Mouse (Mus musculus) limb, embryonic 13.5 days (tissue): ENCODE measurements at regions not wholly inside any gene's neighbourhood (a gene's known extent, or its start where the extent isn't known, plus 50 kb on each side); places are given as distances from the start of the nearest gene placed in this dataset.
A peak's percentile ranks its signal among the peaks of the same experiment; 100 is the strongest.

Source experiments
- ATAC-seq: fragments of 200-750 bp; cut with Nextera tagmentation; 2 replicates; pipeline ENCODE4 v1.8.0; 2017; ENCODE audit warnings: low read depth, moderate number of reproducible peaks, moderate TSS enrichment; ENCODE audit not compliant: low FRiP score
- H3K27ac ChIP-seq: fragments of 300-500 bp; sonication (generic); 2 replicates; pipeline ENCODE4 v1.5.1; 2015; ENCODE audit warnings: inconsistent platforms, mild to moderate bottlenecking, moderate library complexity
- H3K27me3 ChIP-seq: fragments of 300-500 bp; sonication (generic); 2 replicates; pipeline ENCODE4 v1.6.1; 2015; ENCODE audit warnings: mild to moderate bottlenecking, inconsistent platforms
- H3K36me3 ChIP-seq: fragments of 300-500 bp; sonication (generic); 2 replicates; pipeline ENCODE4 v1.6.1; 2015; ENCODE audit warnings: inconsistent platforms, mild to moderate bottlenecking, moderate library complexity
- H3K4me1 ChIP-seq: fragments of 300-500 bp; sonication (generic); 2 replicates; pipeline ENCODE4 v1.6.1; 2015; ENCODE audit warnings: inconsistent platforms
- H3K4me2 ChIP-seq: fragments of 300-500 bp; sonication (generic); replicated peaks from 2 replicates; pipeline ENCODE4 v1.6.1; 2015; ENCODE audit warnings: inconsistent platforms, mild to moderate bottlenecking, moderate library complexity
- H3K4me3 ChIP-seq: fragments of 300-500 bp; sonication (generic); 2 replicates; pipeline ENCODE4 v1.5.1; 2015; ENCODE audit warnings: moderate library complexity, mild to moderate bottlenecking, inconsistent platforms
- H3K9ac ChIP-seq: fragments of 300-500 bp; sonication (generic); 2 replicates; pipeline ENCODE4 v1.6.1; 2015; ENCODE audit warnings: mild to moderate bottlenecking, inconsistent platforms
- H3K9me3 ChIP-seq: fragments of 300-500 bp; sonication (generic); 2 replicates; pipeline ENCODE4 v1.6.1; 2016; ENCODE audit warnings: inconsistent platforms
- WGBS: fragments of 180-500 bp; shearing (Covaris S2); methylation state at CpG from one replicate; pipeline ENCODE4 v1.1.7; 2015; 5-methylcytosine and 5-hydroxymethylcytosine counted together

GRCm38 (mm10) chr2:40063261-40063660, 837.0 kb upstream of the Ppp6c start:
- no peak for ATAC-seq
- no peak overlapping the region for H3K9ac ChIP-seq
- WGBS = 80% methylated on average over 2 of the region's 2 CpGs
- no peak overlapping the region for H3K27ac ChIP-seq
- H3K9me3 ChIP-seq = no peaks in the 10 kb centered on the region
- no peaks in the 10 kb centered on the region for H3K4me1 ChIP-seq
- H3K36me3 ChIP-seq = no peaks in the 10 kb centered on the region
- no peaks in the 10 kb centered on the region for H3K27me3 ChIP-seq
- H3K4me3 ChIP-seq = no peak overlapping the region
- no peak overlapping the region for H3K4me2 ChIP-seq

DNA sequence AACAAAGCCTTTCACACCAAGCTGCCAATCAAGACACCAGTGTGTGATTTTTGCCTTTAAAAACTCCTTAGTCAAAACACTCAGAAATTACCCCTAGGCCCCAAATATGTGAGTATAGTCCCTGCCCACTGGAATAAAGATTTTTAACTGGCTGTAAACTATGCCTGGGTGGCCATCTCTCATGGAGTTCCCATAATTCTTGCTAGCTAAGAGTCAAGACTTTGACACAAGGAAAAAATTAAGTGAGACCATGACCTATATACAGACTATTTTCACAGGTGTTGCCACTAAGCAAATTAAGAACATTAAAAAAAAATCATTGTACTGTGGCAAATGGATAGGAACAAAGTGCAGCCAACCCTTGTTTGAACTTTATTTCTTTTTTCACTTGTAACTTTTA, 827.3 kb upstream of the Ppp6c start:
- Histone ChIP-seq H3K4me1 (no peaks in the 10 kb centered on the region), H3K4me2 (no peak overlapping the region), H3K27me3 (no peaks in the 10 kb centered on the region), H3K9me3 (no peaks in the 10 kb centered on the region), H3K9ac (no peak overlapping the region), H3K36me3 (no peaks in the 10 kb centered on the region), H3K4me3 (no peak overlapping the region), H3K27ac (no peak overlapping the region)
- peak; percentile 67 for ATAC-seq
